Comparison of ENCODE assay signal across 11 mouse cellular contexts in genomic region chr14:51092073-51092620, GRCm38 (mm10). TPM values are rescaled to one million over a fixed set of nuclear protein-coding genes. Genes with fewer than 3 reads are reported as not detected.
DNase-seq lines count a peak whose midpoint lies in the region; ATAC-seq and TF ChIP-seq lines count a peak whose summit lies in the region.
"Had no signal": no experiment of that assay in that cellular context is flagged by ENCODE, and none has a peak within 500 bp of the region (broad histone marks: within the 10 kb centered on the region; RNA-seq: fewer than 3 reads in every experiment).

No protein-coding gene starts in this region.

- no peak for ATAC-seq in hindbrain, embryonic 11.5 days (ENCODE audit: low FRiP score)
- no peak for ATAC-seq in hindbrain, embryonic 12.5 days (ENCODE audit: low FRiP score)
- no peak for ATAC-seq in liver, postnatal 0 days

- 52% methylated on average over 8 of the region's 8 CpGs for WGBS in hindbrain, embryonic 10.5 days
- 58% methylated on average over 8 of the region's 8 CpGs for WGBS in hindbrain, embryonic 11.5 days
- WGBS in hindbrain, embryonic 12.5 days = 54% methylated on average over 8 of the region's 8 CpGs
- 30% methylated on average over 8 of the region's 8 CpGs for WGBS in liver, postnatal 0 days (ENCODE audit: insufficient replicate concordance)

- H3K9me3 ChIP-seq in hindbrain, embryonic 10.5 days = no peaks in the 10 kb centered on the region
- H3K9me3 ChIP-seq in hindbrain, embryonic 11.5 days (ENCODE audit: control insufficient read depth, low read length) = no peaks in the 10 kb centered on the region
- no peaks in the 10 kb centered on the region for H3K9me3 ChIP-seq in hindbrain, embryonic 12.5 days (replicated peaks)
- H3K9me3 ChIP-seq in liver, postnatal 0 days (ENCODE audit: low read length) = no peaks in the 10 kb centered on the region

- H3K4me1 ChIP-seq in hindbrain, embryonic 10.5 days (replicated peaks) = peaks cover 4% of the 10 kb centered on the region; the same call in 1 of the 2 replicates
- no peaks in the 10 kb centered on the region for H3K4me1 ChIP-seq in hindbrain, embryonic 11.5 days (replicated peaks; ENCODE audit: control insufficient read depth, insufficient read depth, low read length)
- H3K4me1 ChIP-seq in bone marrow macrophage, adult 2 months (ENCODE audit: control insufficient read depth, insufficient read depth, low read length) = peaks cover 30% of the 10 kb centered on the region
- H3K4me1 ChIP-seq in hindbrain, embryonic 12.5 days = peaks cover 7% of the 10 kb centered on the region; the same call in 1 of the 2 replicates
- peaks cover 37% of the 10 kb centered on the region for H3K4me1 ChIP-seq in liver, postnatal 0 days (ENCODE audit: insufficient read depth)

- no peak overlapping the region for H3K4me2 ChIP-seq in hindbrain, embryonic 11.5 days (replicated peaks; ENCODE audit: low read depth, low read length)
- peak overlapping the region; percentile 78; the same call in 1 of the 2 replicates for H3K4me2 ChIP-seq in hindbrain, embryonic 12.5 days (replicated peaks)
- peak overlapping the region; percentile 85 for H3K4me2 ChIP-seq in liver, postnatal 0 days (ENCODE audit: low read depth, low read length)

- H3K36me3 ChIP-seq in hindbrain, embryonic 10.5 days = no peaks in the 10 kb centered on the region
- no peaks in the 10 kb centered on the region for H3K36me3 ChIP-seq in hindbrain, embryonic 11.5 days (ENCODE audit: control insufficient read depth, insufficient read depth, low read length)
- no peaks in the 10 kb centered on the region for H3K36me3 ChIP-seq in hindbrain, embryonic 12.5 days
- H3K36me3 ChIP-seq in liver, postnatal 0 days (replicated peaks; ENCODE audit: insufficient read depth, low read length) = no peaks in the 10 kb centered on the region

- H3K27ac ChIP-seq in hindbrain, embryonic 10.5 days = no peak overlapping the region
- H3K27ac ChIP-seq in hindbrain, embryonic 11.5 days (ENCODE audit: low read depth, low read length) = no peak overlapping the region
- peak overlapping the region; percentile 96 for H3K27ac ChIP-seq in bone marrow macrophage, adult 2 months (ENCODE audit: insufficient read depth, low read depth, low read length)
- no peak overlapping the region for H3K27ac ChIP-seq in hindbrain, embryonic 12.5 days
- peak overlapping the region; percentile 95 for H3K27ac ChIP-seq in liver, postnatal 0 days (ENCODE audit: low read depth)

- no peak for TF ChIP-seq CTCF in bone marrow macrophage, adult 2 months (IDR thresholded peaks at IDR 0.05; ENCODE audit: low read depth, low read length)
- TF ChIP-seq CTCF in liver, postnatal 0 days (IDR thresholded peaks at IDR 0.05; ENCODE audit: low read depth) = no peak

- no peak overlapping the region for H3K9ac ChIP-seq in hindbrain, embryonic 11.5 days (ENCODE audit: low read depth, low read length)
- H3K9ac ChIP-seq in hindbrain, embryonic 12.5 days = no peak overlapping the region
- H3K9ac ChIP-seq in liver, postnatal 0 days (replicated peaks) = no peak overlapping the region

- H3K27me3 ChIP-seq in hindbrain, embryonic 10.5 days (ENCODE audit: insufficient read depth, poor library complexity, severe bottlenecking) = peaks cover 5% of the 10 kb centered on the region; the same call in 1 of the 2 replicates
- H3K27me3 ChIP-seq in hindbrain, embryonic 11.5 days (ENCODE audit: control insufficient read depth, insufficient read depth, low read length) = no peaks in the 10 kb centered on the region
- no peaks in the 10 kb centered on the region for H3K27me3 ChIP-seq in hindbrain, embryonic 12.5 days
- H3K27me3 ChIP-seq in liver, postnatal 0 days (ENCODE audit: insufficient read depth, low read length) = no peaks in the 10 kb centered on the region

- no peak for TF ChIP-seq EP300 in liver, postnatal 0 days (IDR thresholded peaks at IDR 0.05; ENCODE audit: low read depth)

- TF ChIP-seq POLR2A in bone marrow macrophage, adult 2 months (IDR thresholded peaks at IDR 0.05; ENCODE audit: borderline replicate concordance, low read depth, low read length) = no peak

- no peak for DNase-seq in hindbrain, embryonic 10.5 days (ENCODE audit: low spot score)
- DNase-seq in hindbrain, embryonic 11.5 days (ENCODE audit: low spot score) = no peak
- DNase-seq in liver, postnatal 0 days = no peak
- no peak for DNase-seq in cerebellum, postnatal 14 days
- DNase-seq in urinary bladder, adult 2 months (ENCODE audit: low spot score) = no peak
- no peak for DNase-seq in frontal cortex, postnatal 25 days (ENCODE audit: low spot score in 2 of 2)
- DNase-seq: cerebellum, adult 11 months; gastrocnemius, postnatal 14 days; thymus, adult 2 months had no signal

- H3K4me3 ChIP-seq in hindbrain, embryonic 10.5 days = peak overlapping the region; percentile 16; the same call in 1 of the 2 replicates
- no peak overlapping the region for H3K4me3 ChIP-seq in hindbrain, embryonic 11.5 days (ENCODE audit: low read depth, low read length)
- H3K4me3 ChIP-seq in bone marrow macrophage, adult 2 months (ENCODE audit: insufficient read depth, low read length) = peak overlapping the region; percentile 86
- no peak overlapping the region for H3K4me3 ChIP-seq in hindbrain, embryonic 12.5 days
- H3K4me3 ChIP-seq in liver, postnatal 0 days (ENCODE audit: low read depth, low read length) = no peak overlapping the region

RNA-seq across cellular contexts. Expression of gene Ang, which starts 1.2 kb away (rescaled TPM):
- polyA plus RNA-seq in hindbrain, embryonic 10.5 days (2016; fragmentation: Nextera tagmentation; extraction: Ambion mirVana) = 3.3 and 4.5 TPM in 2 replicates
- polyA plus RNA-seq in hindbrain, embryonic 11.5 days (2014; fragmentation: Nextera tagmentation; extraction: Ambion mirVana) = 2.8 and 3.0 TPM in 2 replicates
- polyA plus RNA-seq in bone marrow macrophage, adult 2 months (2012; ENCODE audit: insufficient read depth, insufficient read length, missing spikeins) = 31.9 and 39.4 TPM in 2 replicates
- polyA plus RNA-seq in hindbrain, embryonic 12.5 days (2016; fragmentation: Nextera tagmentation; extraction: Ambion mirVana) = 3.7 and 4.4 TPM in 2 replicates
- 85.3 and 131 TPM in 2 replicates for polyA plus RNA-seq in liver, postnatal 0 days (2015; fragmentation: Nextera tagmentation; extraction: Ambion mirVana)
- polyA plus RNA-seq in urinary bladder, adult 2 months (2012; rRNA removed) = 60.1 and 64.0 TPM in 2 replicates

RNA-seq across cellular contexts. Expression of gene Rnase4, which starts 1.3 kb away (rescaled TPM):
- polyA plus RNA-seq in hindbrain, embryonic 10.5 days (2016; fragmentation: Nextera tagmentation; extraction: Ambion mirVana) = 11.5 and 17.5 TPM in 2 replicates
- 17.3 and 19.2 TPM in 2 replicates for polyA plus RNA-seq in hindbrain, embryonic 11.5 days (2014; fragmentation: Nextera tagmentation; extraction: Ambion mirVana)
- polyA plus RNA-seq in bone marrow macrophage, adult 2 months (2012; ENCODE audit: insufficient read depth, insufficient read length, missing spikeins) = 164 and 169 TPM in 2 replicates
- 17.8 and 18.7 TPM in 2 replicates for polyA plus RNA-seq in hindbrain, embryonic 12.5 days (2016; fragmentation: Nextera tagmentation; extraction: Ambion mirVana)
- 221 and 337 TPM in 2 replicates for polyA plus RNA-seq in liver, postnatal 0 days (2015; fragmentation: Nextera tagmentation; extraction: Ambion mirVana)
- 373 and 403 TPM in 2 replicates for polyA plus RNA-seq in urinary bladder, adult 2 months (2012; rRNA removed)

RNA-seq across cellular contexts. Expression of gene Olfr750, which starts 17.9 kb away (rescaled TPM):
- 0.03 TPM in 1 of 2 replicates, not detected in the other for polyA plus RNA-seq in hindbrain, embryonic 10.5 days (2016; fragmentation: Nextera tagmentation; extraction: Ambion mirVana)
- not detected in 2 replicates for polyA plus RNA-seq in hindbrain, embryonic 11.5 days (2014; fragmentation: Nextera tagmentation; extraction: Ambion mirVana)
- polyA plus RNA-seq in bone marrow macrophage, adult 2 months (2012; ENCODE audit: insufficient read depth, insufficient read length, missing spikeins) = not detected in 2 replicates
- polyA plus RNA-seq in hindbrain, embryonic 12.5 days (2016; fragmentation: Nextera tagmentation; extraction: Ambion mirVana) = not detected in 2 replicates
- polyA plus RNA-seq in liver, postnatal 0 days (2015; fragmentation: Nextera tagmentation; extraction: Ambion mirVana) = not detected in 2 replicates
- polyA plus RNA-seq in urinary bladder, adult 2 months (2012; rRNA removed) = 0.06 TPM in 1 of 2 replicates, not detected in the other

RNA-seq across cellular contexts. Expression of gene Eddm3b, which starts 22.1 kb away (rescaled TPM):
- polyA plus RNA-seq in hindbrain, embryonic 10.5 days (2016; fragmentation: Nextera tagmentation; extraction: Ambion mirVana) = 0.37 TPM in 1 of 2 replicates, not detected in the other
- 0.15 and 0.24 TPM in 2 replicates for polyA plus RNA-seq in hindbrain, embryonic 11.5 days (2014; fragmentation: Nextera tagmentation; extraction: Ambion mirVana)
- not detected in 2 replicates for polyA plus RNA-seq in bone marrow macrophage, adult 2 months (2012; ENCODE audit: insufficient read depth, insufficient read length, missing spikeins)
- polyA plus RNA-seq in hindbrain, embryonic 12.5 days (2016; fragmentation: Nextera tagmentation; extraction: Ambion mirVana) = not detected in 2 replicates
- polyA plus RNA-seq in liver, postnatal 0 days (2015; fragmentation: Nextera tagmentation; extraction: Ambion mirVana) = 0.07 TPM in 2 replicates
- polyA plus RNA-seq in urinary bladder, adult 2 months (2012; rRNA removed) = 0.04 and 0.06 TPM in 2 replicates
- polyA plus RNA-seq: thymus, adult 2 months had no signal

RNA-seq across cellular contexts. Expression of gene Rnase6, which starts 31.6 kb away (rescaled TPM):
- polyA plus RNA-seq in hindbrain, embryonic 10.5 days (2016; fragmentation: Nextera tagmentation; extraction: Ambion mirVana) = 0.29 TPM in 1 of 2 replicates, not detected in the other
- 0.24 TPM in 1 of 2 replicates, not detected in the other for polyA plus RNA-seq in hindbrain, embryonic 11.5 days (2014; fragmentation: Nextera tagmentation; extraction: Ambion mirVana)
- 25.6 and 26.6 TPM in 2 replicates for polyA plus RNA-seq in bone marrow macrophage, adult 2 months (2012; ENCODE audit: insufficient read depth, insufficient read length, missing spikeins)
- 0.46 TPM in 1 of 2 replicates, not detected in the other for polyA plus RNA-seq in hindbrain, embryonic 12.5 days (2016; fragmentation: Nextera tagmentation; extraction: Ambion mirVana)
- polyA plus RNA-seq in liver, postnatal 0 days (2015; fragmentation: Nextera tagmentation; extraction: Ambion mirVana) = 6.3 and 7.5 TPM in 2 replicates
- polyA plus RNA-seq in urinary bladder, adult 2 months (2012; rRNA removed) = 7.1 and 8.3 TPM in 2 replicates

Comparison
In these comparisons a context has a peak if more than half of its experiments do, and no peak if none do; other contexts are left out.
1. H3K4me3 ChIP-seq: peak in hindbrain, embryonic 10.5 days (single experiment) and bone marrow macrophage, adult 2 months (single experiment); none in hindbrain, embryonic 11.5 days (single experiment), hindbrain, embryonic 12.5 days (single experiment) and liver, postnatal 0 days (single experiment).
2. H3K27ac ChIP-seq: peak in bone marrow macrophage, adult 2 months (single experiment) and liver, postnatal 0 days (single experiment); none in hindbrain, embryonic 10.5 days (single experiment), hindbrain, embryonic 11.5 days (single experiment) and hindbrain, embryonic 12.5 days (single experiment).